Mouse (Mus musculus): ENCODE results near the gene Ubac2. TPM values are rescaled to one million over a fixed set of nuclear protein-coding genes. Genes with fewer than 3 reads are reported as not detected.
A peak's percentile ranks its signal among the peaks of the same experiment; 100 is the strongest.

Ubac2 gene
- polyA plus RNA-seq, 1 experiment from 2014 or later = 60.3 TPM

DNA sequence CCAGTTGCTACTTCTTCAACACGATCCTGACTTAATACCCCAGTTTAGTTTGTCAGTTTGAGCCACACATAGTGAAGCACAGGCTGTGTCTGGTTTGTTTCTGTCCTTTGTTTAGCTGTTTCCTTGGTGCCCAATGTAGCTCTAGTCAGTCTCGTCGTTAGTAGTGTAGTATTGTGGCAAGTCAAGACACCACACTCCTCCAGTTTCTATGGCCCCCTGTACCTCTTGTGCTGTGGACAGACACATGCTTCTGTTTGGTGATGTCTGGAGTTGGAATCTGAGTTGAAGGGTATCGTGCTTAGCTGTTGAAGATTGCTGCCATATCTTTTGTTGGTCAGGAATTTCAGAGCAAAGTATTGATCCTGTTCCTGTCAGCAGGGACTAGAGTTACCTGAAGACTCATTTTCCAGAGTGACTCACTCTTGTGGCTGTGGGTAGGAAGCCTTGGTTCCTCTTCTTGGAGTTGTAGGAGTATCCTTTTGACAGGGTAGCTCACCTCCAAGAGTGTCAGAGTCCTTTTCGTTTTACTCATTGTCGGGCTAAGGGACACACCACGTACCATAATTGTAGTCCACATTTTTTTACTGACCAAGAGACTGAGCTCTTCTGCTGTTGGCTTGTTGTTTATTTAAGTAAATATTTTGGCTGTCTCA is 52.4 kb downstream of the Ubac2 start:
- Histone ChIP-seq H3K9me3 (peaks cover 7% of the 10 kb centered on the region; the same call in 1 of the 2 replicates), H3K4me3 (no peak overlapping the region), H3K27ac (no peak overlapping the region), H3K27me3 (replicated peaks) (no peaks in the 10 kb centered on the region), H3K36me3 (peaks cover 18% of the 10 kb centered on the region), H3K9ac (no peak overlapping the region), H3K4me1 (no peaks in the 10 kb centered on the region; the same call in 1 of the 2 replicates), H3K4me2 (replicated peaks) (no peak overlapping the region)
- ATAC-seq (ENCODE audit: low FRiP score, low read depth) = no peak
- WGBS = 82% methylated on average over 7 of the region's 7 CpGs

DNA sequence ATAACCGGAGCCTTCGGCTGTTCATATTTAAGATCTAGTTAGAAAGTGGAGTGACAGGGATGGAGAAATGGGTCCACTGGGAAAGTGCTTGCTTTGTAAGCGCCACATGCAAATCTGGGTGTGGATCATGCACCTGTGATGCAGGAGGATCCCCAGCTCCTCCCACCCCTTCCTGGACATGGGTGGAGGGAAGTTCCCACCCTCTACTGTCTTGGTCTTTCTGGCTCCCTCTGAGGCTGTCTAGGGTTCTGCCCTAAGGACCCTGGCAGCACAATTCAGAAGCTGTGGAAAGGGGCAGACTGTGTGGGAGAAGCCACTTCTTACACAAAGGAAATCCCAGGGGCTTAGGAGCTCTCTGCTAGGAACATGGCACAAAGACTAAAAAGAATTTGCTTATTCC is 53.2 kb downstream of the Ubac2 start:
- Histone ChIP-seq H3K4me2 (replicated peaks) (no peak overlapping the region), H3K4me1 (no peaks in the 10 kb centered on the region; the same call in 1 of the 2 replicates), H3K9ac (0 out of 2 replicates have a peak overlapping the region, but pooled peaks have one; percentile 22), H3K27me3 (replicated peaks) (no peaks in the 10 kb centered on the region), H3K9me3 (peaks cover 10% of the 10 kb centered on the region; the same call in 1 of the 2 replicates), H3K4me3 (no peak overlapping the region), H3K27ac (no peak overlapping the region), H3K36me3 (peaks cover 21% of the 10 kb centered on the region)
- WGBS = 97% methylated on average over 3 of the region's 3 CpGs
- ATAC-seq (ENCODE audit: low FRiP score, low read depth) = no peak

DNA sequence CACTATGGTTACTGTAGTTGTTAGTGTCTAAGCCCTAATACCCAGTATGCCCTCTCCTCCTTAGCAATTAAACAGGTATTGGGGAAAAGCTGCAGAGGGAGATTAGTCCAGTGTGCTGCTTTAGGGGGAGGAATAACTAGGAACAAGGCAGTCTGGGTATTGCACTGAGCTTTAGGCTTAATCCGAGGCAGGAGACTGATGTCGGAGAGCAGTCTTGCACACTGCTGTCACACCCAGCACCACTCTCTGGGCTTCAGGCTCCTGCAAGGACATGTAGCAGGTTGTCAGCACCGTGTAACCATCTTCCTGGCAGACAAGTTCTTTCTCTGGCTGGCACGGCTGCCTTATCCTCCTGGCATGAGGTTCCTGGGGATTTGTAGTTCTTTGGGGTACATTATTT is 53.8 kb downstream of the Ubac2 start:
- Histone ChIP-seq H3K4me3 (no peak overlapping the region), H3K27me3 (replicated peaks) (no peaks in the 10 kb centered on the region), H3K27ac (no peak overlapping the region), H3K4me1 (no peaks in the 10 kb centered on the region; the same call in 1 of the 2 replicates), H3K9me3 (peaks cover 10% of the 10 kb centered on the region; the same call in 1 of the 2 replicates), H3K4me2 (replicated peaks) (no peak overlapping the region), H3K9ac (no peak overlapping the region), H3K36me3 (peaks cover 21% of the 10 kb centered on the region)
- WGBS = 92% methylated on average over 4 of the region's 4 CpGs
- no peak for ATAC-seq (ENCODE audit: low FRiP score, low read depth)

DNA sequence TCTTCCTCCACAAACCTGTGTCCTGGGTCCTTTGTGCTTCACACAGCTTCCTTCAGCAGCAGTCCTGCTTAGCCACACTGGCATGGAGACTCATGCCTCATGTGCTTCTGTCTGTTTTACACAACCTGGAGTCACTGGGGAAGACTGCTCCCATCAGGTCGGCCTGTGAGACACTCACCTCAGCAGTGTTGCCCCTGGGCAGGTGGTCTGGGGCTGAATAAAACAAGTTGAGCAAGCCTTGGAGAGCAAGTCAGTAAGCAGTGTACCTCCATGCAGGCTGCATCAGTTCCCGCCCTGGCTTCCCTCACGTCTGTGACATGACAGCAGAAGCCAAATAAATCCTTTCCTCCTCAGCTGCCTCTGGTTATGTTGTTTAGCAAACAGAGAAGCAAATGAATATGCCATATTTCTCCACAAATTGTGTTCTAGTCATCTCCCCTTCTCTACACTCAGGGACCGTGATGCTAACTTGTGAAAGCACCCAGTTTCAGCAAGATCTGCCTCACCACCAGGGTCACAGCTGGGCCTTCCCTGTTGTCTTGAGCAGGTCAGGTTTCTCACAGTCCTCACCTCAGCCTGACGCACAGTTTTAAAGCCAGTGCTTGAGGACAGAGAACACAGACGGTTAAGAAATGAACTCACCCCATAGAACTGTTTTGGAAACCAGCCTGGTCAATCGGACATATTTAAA is 55.6 kb downstream of the Ubac2 start:
- peaks cover 10% of the 10 kb centered on the region; the same call in 1 of the 2 replicates for H3K9me3 ChIP-seq
- H3K27ac ChIP-seq = no peak overlapping the region
- ATAC-seq (ENCODE audit: low FRiP score, low read depth) = no peak
- no peaks in the 10 kb centered on the region for H3K27me3 ChIP-seq (replicated peaks)
- WGBS = 92% methylated on average over 7 of the region's 7 CpGs
- no peak overlapping the region for H3K9ac ChIP-seq
- H3K4me2 ChIP-seq (replicated peaks) = no peak overlapping the region
- H3K4me3 ChIP-seq = no peak overlapping the region
- H3K36me3 ChIP-seq = peaks cover 21% of the 10 kb centered on the region
- no peaks in the 10 kb centered on the region; the same call in none of the 2 replicates for H3K4me1 ChIP-seq

DNA sequence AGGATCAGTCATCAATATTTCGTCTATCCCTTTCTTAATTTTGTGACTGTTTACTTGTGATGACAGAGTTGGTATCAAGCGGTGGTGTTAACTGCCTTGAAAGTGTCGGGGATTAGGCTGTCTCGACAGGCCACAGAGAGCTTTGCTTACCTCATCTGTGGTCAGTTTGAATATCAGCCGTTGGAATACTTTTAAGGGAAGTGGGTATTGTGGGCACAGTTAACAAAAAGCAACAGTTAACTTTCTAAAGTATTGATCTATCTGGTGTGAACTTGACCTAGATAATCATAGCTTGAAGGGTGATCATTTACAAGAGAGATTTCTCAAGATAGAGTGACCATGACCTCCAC is 56.2 kb downstream of the Ubac2 start:
- Histone ChIP-seq H3K4me1 (no peaks in the 10 kb centered on the region; the same call in none of the 2 replicates), H3K4me3 (no peak overlapping the region), H3K9ac (no peak overlapping the region), H3K9me3 (peaks cover 10% of the 10 kb centered on the region; the same call in 1 of the 2 replicates), H3K36me3 (peaks cover 21% of the 10 kb centered on the region), H3K27me3 (replicated peaks) (no peaks in the 10 kb centered on the region), H3K4me2 (replicated peaks) (no peak overlapping the region), H3K27ac (no peak overlapping the region)
- WGBS = 96% methylated on average over 5 of the region's 5 CpGs
- no peak for ATAC-seq (ENCODE audit: low FRiP score, low read depth)

DNA sequence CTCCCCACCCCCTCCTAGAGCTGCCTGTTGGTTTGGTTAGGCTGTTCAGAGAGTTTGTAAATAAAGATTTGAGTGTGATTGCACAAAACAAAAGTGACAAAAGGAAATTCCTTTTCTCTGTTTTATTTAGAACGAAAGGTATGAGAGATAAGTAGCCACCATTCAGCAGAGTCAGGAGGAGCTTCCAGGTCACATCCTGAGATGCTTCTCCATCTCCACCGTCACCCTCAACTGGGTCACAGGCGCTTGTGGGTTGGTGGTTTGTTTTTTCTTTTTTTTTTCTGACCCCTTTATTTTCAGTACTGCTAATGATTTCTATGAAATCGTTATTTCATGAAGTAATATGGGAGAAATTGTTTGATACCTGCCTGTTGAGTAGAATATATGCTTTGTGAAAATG is 57.9 kb downstream of the Ubac2 start:
- 94% methylated on average over 4 of the region's 4 CpGs for WGBS
- peaks cover 10% of the 10 kb centered on the region; the same call in 1 of the 2 replicates for H3K9me3 ChIP-seq
- no peak for ATAC-seq (ENCODE audit: low FRiP score, low read depth)
- H3K27ac ChIP-seq = no peak overlapping the region
- peaks cover 21% of the 10 kb centered on the region for H3K36me3 ChIP-seq
- no peak overlapping the region for H3K9ac ChIP-seq
- no peaks in the 10 kb centered on the region for H3K27me3 ChIP-seq (replicated peaks)
- no peak overlapping the region for H3K4me2 ChIP-seq (replicated peaks)
- no peak overlapping the region for H3K4me3 ChIP-seq
- no peaks in the 10 kb centered on the region; the same call in none of the 2 replicates for H3K4me1 ChIP-seq

DNA sequence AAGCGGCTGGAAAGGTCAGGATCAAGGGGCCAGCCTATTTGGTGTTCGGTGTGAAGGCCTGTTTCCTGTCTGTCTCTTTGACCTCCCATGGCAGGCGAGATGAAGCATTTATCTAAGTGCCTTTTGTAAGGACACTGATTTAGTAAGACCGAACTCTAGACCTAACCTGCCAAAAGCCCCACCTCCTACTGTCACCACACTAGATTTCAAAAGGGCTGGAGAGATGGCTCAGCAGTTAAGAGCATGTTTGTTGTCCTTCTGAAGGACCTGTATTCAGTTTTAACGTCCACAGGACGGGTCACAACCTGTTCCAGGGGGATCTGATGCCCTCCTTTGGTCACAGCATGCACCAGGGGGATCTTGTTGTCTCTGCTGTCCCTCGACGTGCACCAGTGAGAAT is 58.4 kb downstream of the Ubac2 start:
- no peak for ATAC-seq (ENCODE audit: low FRiP score, low read depth)
- Histone ChIP-seq H3K4me2 (replicated peaks) (no peak overlapping the region), H3K27ac (no peak overlapping the region), H3K9ac (no peak overlapping the region), H3K9me3 (peaks cover 10% of the 10 kb centered on the region; the same call in 1 of the 2 replicates), H3K36me3 (peaks cover 21% of the 10 kb centered on the region), H3K27me3 (replicated peaks) (no peaks in the 10 kb centered on the region), H3K4me1 (no peaks in the 10 kb centered on the region; the same call in 1 of the 2 replicates), H3K4me3 (no peak overlapping the region)
- WGBS = 84% methylated on average over 8 of the region's 8 CpGs

DNA sequence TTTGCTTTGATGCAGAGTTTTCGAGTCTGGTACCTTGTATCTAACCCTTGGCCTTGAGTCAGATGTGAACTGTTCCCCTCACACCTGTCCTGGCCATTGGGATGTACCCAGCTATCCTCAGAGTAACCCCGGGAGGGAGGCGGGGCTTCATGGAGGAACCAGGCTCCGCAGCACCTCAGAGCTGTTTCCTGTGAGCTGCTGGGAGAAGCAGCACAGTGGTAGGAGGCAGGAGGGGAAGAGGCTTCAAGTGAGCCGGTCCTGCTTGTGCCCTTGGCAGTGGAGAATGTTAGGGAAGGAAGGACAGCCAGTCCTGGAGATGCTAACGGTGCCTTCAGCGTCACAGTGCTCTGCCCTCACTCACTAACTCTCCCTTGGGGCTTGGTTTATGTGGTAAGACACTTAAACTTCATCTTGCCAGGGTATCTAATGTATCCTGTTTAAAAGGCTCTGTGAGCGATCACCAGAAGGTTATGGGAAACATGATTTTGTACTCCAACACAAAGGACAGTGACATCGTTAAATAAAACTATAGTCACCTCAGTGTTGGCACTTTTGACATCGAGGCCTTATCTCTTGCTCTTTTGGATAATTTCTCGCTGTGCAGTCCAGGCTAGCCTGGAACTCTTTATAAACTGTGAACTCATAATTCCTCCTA is 59.3 kb downstream of the Ubac2 start:
- no peaks in the 10 kb centered on the region; the same call in 1 of the 2 replicates for H3K4me1 ChIP-seq
- 82% methylated on average over 11 of the region's 11 CpGs for WGBS

DNA sequence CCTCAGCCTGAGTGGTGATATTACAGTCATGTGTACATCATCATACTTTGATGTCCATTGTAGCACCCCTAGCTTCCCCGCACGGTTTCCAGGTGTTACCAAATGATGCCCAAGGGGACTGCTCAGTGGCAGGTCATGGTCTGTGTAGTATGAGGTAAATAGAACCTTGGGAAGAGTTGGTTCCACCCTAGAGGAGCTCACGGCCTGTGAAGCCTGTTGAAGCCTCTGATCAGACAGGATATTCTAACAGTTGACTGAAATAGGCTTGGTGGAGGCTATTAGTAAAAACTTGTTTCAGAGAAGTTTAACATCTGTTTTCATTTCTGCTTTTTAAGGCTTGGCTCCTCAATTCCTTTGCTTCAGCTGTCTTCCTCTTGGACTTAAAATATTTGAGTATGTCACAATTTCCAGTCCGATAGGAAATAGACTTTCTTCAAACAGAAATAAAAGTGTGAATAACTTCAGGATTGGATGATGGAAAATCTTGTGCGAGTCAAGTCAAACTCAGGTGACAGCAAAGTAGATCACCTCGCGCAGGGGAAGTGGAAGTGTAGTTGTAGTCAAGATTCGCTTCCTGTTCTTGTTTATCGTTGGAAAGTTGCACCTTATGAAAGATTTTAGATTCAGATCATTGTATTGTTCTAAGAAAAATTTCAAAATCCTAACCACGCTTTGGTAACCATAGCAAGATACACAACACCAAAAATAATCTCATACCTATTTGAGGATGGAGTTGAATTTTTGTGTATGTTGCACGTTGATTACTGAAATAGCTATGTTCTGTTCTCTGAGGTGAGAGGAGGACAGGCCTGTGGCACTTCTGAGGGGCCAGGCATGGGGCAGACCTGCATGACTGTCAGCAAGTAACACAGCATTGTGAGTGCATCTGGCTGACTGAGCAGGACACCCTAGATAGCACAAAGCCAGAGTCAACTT is 60.1 kb downstream of the Ubac2 start:
- WGBS = 94% methylated on average over 11 of the region's 11 CpGs
- H3K4me2 ChIP-seq (replicated peaks) = no peak overlapping the region
- H3K9ac ChIP-seq = no peak overlapping the region
- H3K27me3 ChIP-seq (replicated peaks) = no peaks in the 10 kb centered on the region
- ATAC-seq (ENCODE audit: low FRiP score, low read depth) = no peak
- H3K9me3 ChIP-seq = peaks cover 10% of the 10 kb centered on the region; the same call in 1 of the 2 replicates
- H3K4me1 ChIP-seq = no peaks in the 10 kb centered on the region; the same call in 1 of the 2 replicates
- no peak overlapping the region for H3K27ac ChIP-seq
- H3K36me3 ChIP-seq = peaks cover 21% of the 10 kb centered on the region
- H3K4me3 ChIP-seq = no peak overlapping the region

More for the DNA sequence above, 59.3 kb downstream of the Ubac2 start:
- H3K9ac ChIP-seq = no peak overlapping the region
- H3K4me3 ChIP-seq = no peak overlapping the region
- H3K27me3 ChIP-seq (replicated peaks) = no peaks in the 10 kb centered on the region
- H3K4me2 ChIP-seq (replicated peaks) = no peak overlapping the region
- no peak overlapping the region for H3K27ac ChIP-seq
- H3K36me3 ChIP-seq = peaks cover 21% of the 10 kb centered on the region
- H3K9me3 ChIP-seq = peaks cover 10% of the 10 kb centered on the region; the same call in 1 of the 2 replicates
- no peak for ATAC-seq (ENCODE audit: low FRiP score, low read depth)

DNA sequence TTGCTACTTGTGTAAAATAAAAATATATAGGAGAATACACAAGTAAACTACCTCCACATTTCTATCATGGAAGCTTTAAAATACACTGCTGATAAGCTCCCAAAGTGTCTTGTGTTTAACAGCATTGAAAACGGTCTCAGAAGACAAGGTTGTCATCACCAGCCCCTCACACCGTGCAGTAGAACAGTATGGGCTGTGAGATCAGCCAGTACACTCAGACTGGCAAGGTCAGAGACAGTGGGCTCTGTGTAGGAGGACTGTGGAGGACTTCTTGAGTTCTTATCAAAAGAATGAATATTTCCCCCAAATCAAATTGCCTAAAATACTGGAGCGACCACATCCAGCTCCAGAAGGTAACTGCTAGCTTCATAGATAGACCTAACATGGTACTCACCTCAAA is 61.2 kb downstream of the Ubac2 start:
- no peak for ATAC-seq (ENCODE audit: low FRiP score, low read depth)
- 94% methylated on average over 3 of the region's 3 CpGs for WGBS
- H3K36me3 ChIP-seq = peaks cover 10% of the 10 kb centered on the region; the same call in 1 of the 2 replicates

DNA sequence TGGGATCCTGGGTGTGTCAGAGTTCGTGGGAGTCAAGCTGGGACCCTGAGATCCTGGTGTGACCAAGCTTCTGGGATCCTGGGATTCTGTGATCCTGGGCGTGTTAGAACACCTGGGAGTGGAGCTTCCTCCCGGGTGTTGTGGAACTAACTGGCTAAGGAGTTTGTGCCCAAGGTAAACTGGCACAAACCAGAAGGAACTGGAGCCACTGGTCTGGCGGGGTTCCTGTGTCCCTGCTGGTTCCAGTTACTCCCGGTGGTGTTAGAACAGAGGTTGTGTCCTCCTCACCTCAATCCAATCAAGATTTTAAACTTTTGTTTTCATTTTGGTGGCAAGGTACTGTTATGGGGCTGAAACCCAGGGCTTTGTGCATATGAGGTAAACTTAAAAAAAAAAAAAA is 67.7 kb downstream of the Ubac2 start:
- no peak for ATAC-seq (ENCODE audit: low FRiP score, low read depth)
- no peaks in the 10 kb centered on the region for H3K4me1 ChIP-seq
- no peak overlapping the region for H3K4me2 ChIP-seq (replicated peaks)
- no peaks in the 10 kb centered on the region for H3K36me3 ChIP-seq
- no peak overlapping the region for H3K4me3 ChIP-seq
- 87% methylated on average over 5 of the region's 5 CpGs for WGBS
- no peak overlapping the region for H3K27ac ChIP-seq
- no peaks in the 10 kb centered on the region for H3K27me3 ChIP-seq (replicated peaks)
- peaks cover 5% of the 10 kb centered on the region; the same call in 1 of the 2 replicates for H3K9me3 ChIP-seq
- H3K9ac ChIP-seq = no peak overlapping the region

More for the DNA sequence above, 61.2 kb downstream of the Ubac2 start:
- H3K9me3 ChIP-seq = peaks cover 14% of the 10 kb centered on the region; the same call in 1 of the 2 replicates
- H3K27ac ChIP-seq = no peak overlapping the region
- no peaks in the 10 kb centered on the region; the same call in 1 of the 2 replicates for H3K4me1 ChIP-seq
- no peak overlapping the region for H3K9ac ChIP-seq
- H3K4me3 ChIP-seq = no peak overlapping the region
- H3K27me3 ChIP-seq (replicated peaks) = no peaks in the 10 kb centered on the region
- H3K4me2 ChIP-seq (replicated peaks) = no peak overlapping the region
